Mouse (Mus musculus): ENCODE data around the gene Pnpla3. TPM values are rescaled to one million over a fixed set of nuclear protein-coding genes. Genes with fewer than 3 reads are reported as not detected.

Pnpla3 gene
- polyA plus RNA-seq, 1 experiment from 2014 or later: 3.1 TPM

- 80% methylated on average over 4 of the region's 4 CpGs for WGBS
- H3K9me3 ChIP-seq (replicated peaks): no peaks in the 10 kb centered on the region
- H3K4me1 ChIP-seq: peaks cover 12% of the 10 kb centered on the region
- H3K9ac ChIP-seq: no peak overlapping the region
- no peak overlapping the region for H3K4me3 ChIP-seq
- no peak for ATAC-seq
- no peaks in the 10 kb centered on the region for H3K27me3 ChIP-seq
- H3K36me3 ChIP-seq (ENCODE audit: poor library complexity, severe bottlenecking): peaks cover 70% of the 10 kb centered on the region
- no peak overlapping the region for H3K27ac ChIP-seq
- no peak overlapping the region for H3K4me2 ChIP-seq
Measured at GRCm38 (mm10) chr15:84211564-84211963, 43.9 kb downstream of the Pnpla3 start.

GRCm38 (mm10) chr15:84212031-84212755 lies 44.6 kb downstream of the Pnpla3 start:
- 41% methylated on average over 6 of the region's 6 CpGs for WGBS
- Histone ChIP-seq H3K9me3 (replicated peaks) (no peaks in the 10 kb centered on the region), H3K27ac (no peak overlapping the region), H3K36me3 (ENCODE audit: poor library complexity, severe bottlenecking) (peaks cover 64% of the 10 kb centered on the region), H3K27me3 (no peaks in the 10 kb centered on the region), H3K4me1 (peaks cover 19% of the 10 kb centered on the region), H3K4me3 (no peak overlapping the region), H3K4me2 (no peak overlapping the region), H3K9ac (no peak overlapping the region)
- ATAC-seq: peak; percentile 71

- 93% methylated on average over 2 of the region's 2 CpGs for WGBS
- Histone ChIP-seq H3K36me3 (ENCODE audit: poor library complexity, severe bottlenecking) (peaks cover 58% of the 10 kb centered on the region), H3K27ac (no peak overlapping the region), H3K9me3 (replicated peaks) (no peaks in the 10 kb centered on the region), H3K4me2 (no peak overlapping the region), H3K4me3 (no peak overlapping the region), H3K4me1 (peaks cover 23% of the 10 kb centered on the region), H3K27me3 (no peaks in the 10 kb centered on the region), H3K9ac (no peak overlapping the region)
- ATAC-seq: 0 out of 2 replicates have a peak, but pooled peaks have one; percentile 2
Measured at GRCm38 (mm10) chr15:84212756-84213105, 45.1 kb downstream of the Pnpla3 start.

- Histone ChIP-seq H3K9me3 (replicated peaks) (no peaks in the 10 kb centered on the region), H3K4me1 (peaks cover 28% of the 10 kb centered on the region), H3K4me3 (no peak overlapping the region), H3K27ac (no peak overlapping the region), H3K4me2 (no peak overlapping the region), H3K27me3 (no peaks in the 10 kb centered on the region), H3K36me3 (ENCODE audit: poor library complexity, severe bottlenecking) (peaks cover 55% of the 10 kb centered on the region), H3K9ac (no peak overlapping the region)
- ATAC-seq: 0 out of 2 replicates have a peak, but pooled peaks have one; percentile 2
- 92% methylated on average over 6 of the region's 6 CpGs for WGBS
Measured at GRCm38 (mm10) chr15:84213162-84213739, 45.6 kb downstream of the Pnpla3 start.

GRCm38 (mm10) chr15:84214476-84214875 lies 46.8 kb downstream of the Pnpla3 start:
- WGBS: 92% methylated on average over 7 of the region's 7 CpGs
- Histone ChIP-seq H3K4me3 (no peak overlapping the region), H3K36me3 (ENCODE audit: poor library complexity, severe bottlenecking) (peaks cover 45% of the 10 kb centered on the region), H3K27ac (no peak overlapping the region), H3K9ac (no peak overlapping the region), H3K27me3 (no peaks in the 10 kb centered on the region), H3K9me3 (replicated peaks) (no peaks in the 10 kb centered on the region), H3K4me1 (peaks cover 40% of the 10 kb centered on the region), H3K4me2 (no peak overlapping the region)
- no peak for ATAC-seq

GRCm38 (mm10) chr15:84215273-84215672 lies 47.6 kb downstream of the Pnpla3 start:
- WGBS: 84% methylated on average over 2 of the region's 2 CpGs
- H3K4me2 ChIP-seq: no peak overlapping the region
- H3K4me1 ChIP-seq: peaks cover 40% of the 10 kb centered on the region
- no peak for ATAC-seq
- no peak overlapping the region for H3K9ac ChIP-seq
- no peaks in the 10 kb centered on the region for H3K9me3 ChIP-seq (replicated peaks)
- H3K27me3 ChIP-seq: no peaks in the 10 kb centered on the region
- H3K27ac ChIP-seq: no peak overlapping the region
- no peak overlapping the region for H3K4me3 ChIP-seq
- peaks cover 37% of the 10 kb centered on the region for H3K36me3 ChIP-seq (ENCODE audit: poor library complexity, severe bottlenecking)

GRCm38 (mm10) chr15:84216026-84216425 lies 48.4 kb downstream of the Pnpla3 start:
- Histone ChIP-seq H3K27ac (no peak overlapping the region), H3K4me3 (no peak overlapping the region), H3K36me3 (ENCODE audit: poor library complexity, severe bottlenecking) (peaks cover 30% of the 10 kb centered on the region), H3K4me1 (peaks cover 40% of the 10 kb centered on the region), H3K9me3 (replicated peaks) (no peaks in the 10 kb centered on the region), H3K4me2 (no peak overlapping the region), H3K9ac (no peak overlapping the region), H3K27me3 (no peaks in the 10 kb centered on the region)
- ATAC-seq: no peak

GRCm38 (mm10) chr15:84216461-84217084 lies 48.9 kb downstream of the Pnpla3 start:
- Histone ChIP-seq H3K36me3 (ENCODE audit: poor library complexity, severe bottlenecking) (peaks cover 24% of the 10 kb centered on the region), H3K4me3 (no peak overlapping the region), H3K27ac (peak overlapping the region; percentile 10; the same call in 1 of the 2 replicates), H3K4me2 (no peak overlapping the region), H3K9me3 (replicated peaks) (no peaks in the 10 kb centered on the region), H3K27me3 (no peaks in the 10 kb centered on the region), H3K4me1 (peaks cover 40% of the 10 kb centered on the region), H3K9ac (no peak overlapping the region)
- ATAC-seq: no peak
- WGBS: 40% methylated on average over 7 of the region's 7 CpGs

GRCm38 (mm10) chr15:84217969-84218782 lies 50.5 kb downstream of the Pnpla3 start:
- ATAC-seq: no peak
- 0 out of 2 replicates have a peak overlapping the region, but pooled peaks have one; percentile 5 for H3K9ac ChIP-seq
- H3K4me2 ChIP-seq: no peak overlapping the region
- H3K4me3 ChIP-seq: no peak overlapping the region
- peaks cover 31% of the 10 kb centered on the region for H3K4me1 ChIP-seq
- no peaks in the 10 kb centered on the region for H3K9me3 ChIP-seq (replicated peaks)
- WGBS: 37% methylated on average over 23 of the region's 23 CpGs
- peak overlapping the region; percentile 55; the same call in 1 of the 2 replicates for H3K27ac ChIP-seq
- H3K27me3 ChIP-seq: no peaks in the 10 kb centered on the region
- peaks cover 18% of the 10 kb centered on the region for H3K36me3 ChIP-seq (ENCODE audit: poor library complexity, severe bottlenecking)

- peaks cover 12% of the 10 kb centered on the region for H3K36me3 ChIP-seq (ENCODE audit: poor library complexity, severe bottlenecking)
- H3K9ac ChIP-seq: 0 out of 2 replicates have a peak overlapping the region, but pooled peaks have one; percentile 5
- WGBS: 52% methylated on average over 9 of the region's 9 CpGs
- no peaks in the 10 kb centered on the region for H3K27me3 ChIP-seq
- no peak overlapping the region for H3K4me3 ChIP-seq
- ATAC-seq: no peak
- no peak overlapping the region for H3K4me2 ChIP-seq
- no peaks in the 10 kb centered on the region for H3K9me3 ChIP-seq (replicated peaks)
- peaks cover 38% of the 10 kb centered on the region for H3K4me1 ChIP-seq
- peak overlapping the region; percentile 55 for H3K27ac ChIP-seq
Measured at GRCm38 (mm10) chr15:84218783-84219271, 51.2 kb downstream of the Pnpla3 start.

GRCm38 (mm10) chr15:84221539-84221938 lies 53.9 kb downstream of the Pnpla3 start:
- Histone ChIP-seq H3K9ac (no peak overlapping the region), H3K4me1 (peaks cover 49% of the 10 kb centered on the region)

More at GRCm38 (mm10) chr15:84221539-84221938, 53.9 kb downstream of the Pnpla3 start:
- no peak overlapping the region for H3K4me3 ChIP-seq
- H3K27me3 ChIP-seq: no peaks in the 10 kb centered on the region
- no peak for ATAC-seq
- H3K27ac ChIP-seq: no peak overlapping the region
- no peaks in the 10 kb centered on the region for H3K36me3 ChIP-seq (ENCODE audit: poor library complexity, severe bottlenecking)
- no peaks in the 10 kb centered on the region for H3K9me3 ChIP-seq (replicated peaks)
- WGBS: 82% methylated on average over 5 of the region's 5 CpGs
- H3K4me2 ChIP-seq: no peak overlapping the region

Data from forebrain, embryonic 13.5 days (tissue).